Mouse (Mus musculus): ENCODE results near the gene Cxcl14.

DNA sequence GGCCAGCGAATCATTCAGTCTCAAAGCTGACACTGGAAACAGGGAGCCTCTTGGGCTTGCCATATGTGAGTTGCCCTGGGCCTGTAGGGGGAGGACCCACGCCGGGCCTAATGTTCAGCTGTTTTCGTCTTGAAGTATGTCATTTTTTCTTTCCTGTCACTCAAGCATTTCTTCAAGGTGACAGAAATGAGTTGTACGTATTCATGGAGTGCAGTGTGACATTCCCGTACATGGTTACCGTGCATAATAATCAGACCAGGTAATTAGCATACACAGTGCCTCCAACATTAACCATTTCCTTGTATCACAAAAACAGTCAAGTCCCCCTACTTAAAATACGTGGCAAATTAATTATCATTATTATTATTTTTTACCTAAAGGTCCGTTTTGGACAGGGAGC is 9.3 kb downstream of the Cxcl14 start:
- no peak for TF ChIP-seq CTCF (IDR thresholded peaks at IDR 0.05; ENCODE audit: low read depth)
- TF ChIP-seq EP300 (IDR thresholded peaks at IDR 0.05; ENCODE audit: low read depth): no peak
